Mouse (Mus musculus) left cerebral cortex, adult 2 months (tissue): Measurements from ENCODE around the gene Pappa. TPM values are rescaled to one million over a fixed set of nuclear protein-coding genes. Genes with fewer than 3 reads are reported as not detected.

ENCODE experiments used
- DNase-seq, 2 experiments: peaks; one replicate each; pipeline ENCODE4 v3.0.0; 2021 to 2022; ENCODE audit warnings: low spot score in 2 of 2, mixed read lengths in 1 of 2; ENCODE audit errors: extremely low spot score in 1 of 2
- H3K27ac ChIP-seq: fragments of 200-600 bp; 2 replicates; pipeline ENCODE4 v1.8.1; 2022
- H3K4me3 ChIP-seq: fragments of 200-600 bp; 2 replicates; pipeline ENCODE4 v1.8.1; 2022
- CTCF ChIP-seq: fragments of 200-600 bp; IDR thresholded peaks from 2 replicates; pipeline ENCODE4 v1.8.1; 2022; ENCODE audit warnings: antibody characterized with exemption, mild to moderate bottlenecking, moderate library complexity
- intact Hi-C: fragments of 180-260 bp; cut with DNase I; formaldehyde crosslinking; loops from one replicate; pipeline ENCODE4 v1.15.1; 2025
- total RNA-seq, 2 experiments: library from RNA; stranded (reverse); gene quantifications; 2 replicates each; pipeline ENCODE4 v1.2.3; 2021

Gene Pappa
- total RNA-seq, 2 experiments from 2014 or later: 0.47 to 0.61 TPM

DNA sequence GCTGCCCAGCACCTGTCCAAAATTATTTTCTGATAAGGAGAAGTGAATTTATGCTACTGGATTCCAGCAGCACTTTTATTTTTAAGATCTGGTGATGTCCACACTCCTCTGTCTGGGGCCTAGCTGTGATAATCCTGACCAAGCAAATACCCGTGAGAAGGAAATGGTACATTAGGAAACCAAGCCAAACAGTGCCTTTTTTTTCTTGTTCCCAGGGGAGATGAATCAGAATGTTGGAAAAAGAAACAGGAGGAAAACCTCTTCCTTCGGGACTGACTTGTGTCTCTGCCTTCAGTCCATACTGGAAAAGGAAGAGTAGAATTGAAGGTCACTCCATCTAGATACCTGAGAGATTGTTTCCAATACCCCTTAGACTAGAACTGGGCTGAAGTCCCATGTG is 63.3 kb downstream of the Pappa start:
- intact Hi-C loops: no loop called here
- Histone ChIP-seq H3K4me3 (no peak overlapping the region), H3K27ac (no peak overlapping the region)
- DNase-seq: no peak
- no peak for TF ChIP-seq CTCF

DNA sequence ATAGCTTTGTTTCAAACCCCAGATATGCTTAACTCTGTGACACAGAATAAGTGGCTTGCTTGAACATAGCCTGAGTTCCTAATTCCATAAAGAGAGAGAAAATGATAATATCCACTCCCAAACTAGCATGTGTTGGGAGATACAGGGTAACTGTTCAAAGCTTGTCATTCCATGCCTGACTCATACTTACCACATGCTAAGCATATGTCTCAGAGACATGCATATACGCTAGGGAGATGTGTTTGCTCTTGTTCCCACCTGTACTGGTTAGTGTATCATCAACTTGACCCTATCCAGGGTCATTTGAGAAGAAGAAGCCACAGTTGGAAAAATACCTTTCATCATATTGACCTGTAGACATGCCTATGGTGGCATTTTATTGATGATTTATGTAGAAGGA is 63.7 kb downstream of the Pappa start:
- intact Hi-C loops: no loop called here
- no peak for TF ChIP-seq CTCF
- Histone ChIP-seq H3K4me3 (no peak overlapping the region), H3K27ac (no peak overlapping the region)
- DNase-seq: no peak

DNA sequence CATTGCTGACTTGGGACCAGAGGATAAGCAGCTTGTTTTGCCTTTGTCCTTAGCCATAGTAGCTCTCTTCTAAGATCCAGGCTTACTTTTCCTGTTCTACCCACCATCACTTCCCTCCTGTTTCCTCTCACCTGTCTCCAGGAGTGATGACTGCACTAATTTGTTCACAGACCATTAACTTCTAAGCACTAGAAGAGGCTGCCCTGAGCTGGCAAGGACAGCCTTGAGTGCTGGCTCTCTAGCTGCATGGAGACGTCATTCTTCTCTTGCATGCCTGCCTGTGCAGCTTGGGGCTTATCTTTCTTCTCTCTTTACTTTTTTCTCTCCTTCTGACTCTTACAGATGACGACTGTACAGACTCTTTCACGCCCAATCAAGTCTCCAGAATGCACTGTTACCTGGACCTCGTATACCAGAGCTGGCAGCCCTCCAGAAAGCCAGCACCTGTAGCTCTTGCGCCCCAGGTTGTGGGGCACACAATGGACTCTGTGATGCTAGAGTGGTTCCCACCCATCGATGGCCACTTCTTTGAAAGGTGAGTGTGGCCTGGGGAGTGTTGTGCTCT is 65.0 kb downstream of the Pappa start:
- H3K4me3 ChIP-seq: no peak overlapping the region
- no peak for DNase-seq
- intact Hi-C loops: no loop called here
- TF ChIP-seq CTCF: no peak
- H3K27ac ChIP-seq: no peak overlapping the region

DNA sequence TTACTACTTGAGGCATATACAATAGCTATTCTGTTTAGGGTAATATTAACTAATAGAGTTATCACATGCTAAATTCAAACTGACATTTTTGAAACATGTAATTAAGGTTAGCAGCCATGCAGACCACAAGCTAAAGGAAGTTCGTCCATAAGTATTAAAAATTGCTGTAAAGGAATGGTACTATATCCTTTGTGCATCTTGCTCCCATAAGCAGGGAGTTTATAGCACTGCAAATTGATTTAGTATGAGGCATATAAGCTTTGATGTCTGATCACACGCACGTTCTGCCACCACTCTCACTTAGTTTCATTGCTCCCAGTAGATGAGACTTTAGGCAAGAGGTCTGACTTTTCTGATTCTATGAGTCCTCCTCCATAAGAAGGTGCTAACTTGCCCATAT is 68.8 kb downstream of the Pappa start:
- DNase-seq: no peak
- no peak for TF ChIP-seq CTCF
- no peak overlapping the region for H3K4me3 ChIP-seq
- no peak overlapping the region for H3K27ac ChIP-seq
- intact Hi-C loops: no loop called here

DNA sequence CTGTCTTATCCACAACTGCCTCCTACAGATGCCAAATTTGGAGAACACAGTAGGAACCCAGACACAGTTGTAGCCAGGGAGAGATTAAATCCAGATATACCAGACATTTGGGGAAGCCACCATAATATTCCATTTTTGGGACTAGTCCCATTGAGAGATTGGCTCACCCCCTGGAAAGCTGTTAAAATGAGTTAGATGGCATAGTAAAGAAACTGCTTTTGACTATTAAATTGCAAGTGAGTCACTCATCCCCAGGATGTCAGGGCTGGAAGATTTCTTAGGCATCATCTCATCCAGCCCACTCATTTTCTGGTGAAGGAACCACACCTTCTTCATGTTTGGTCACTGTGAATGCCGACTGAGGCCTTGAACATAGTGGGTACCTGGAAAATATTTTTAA is 72.0 kb downstream of the Pappa start:
- H3K4me3 ChIP-seq: no peak overlapping the region
- intact Hi-C loops: no loop called here
- no peak for TF ChIP-seq CTCF
- no peak overlapping the region for H3K27ac ChIP-seq
- DNase-seq: no peak

DNA sequence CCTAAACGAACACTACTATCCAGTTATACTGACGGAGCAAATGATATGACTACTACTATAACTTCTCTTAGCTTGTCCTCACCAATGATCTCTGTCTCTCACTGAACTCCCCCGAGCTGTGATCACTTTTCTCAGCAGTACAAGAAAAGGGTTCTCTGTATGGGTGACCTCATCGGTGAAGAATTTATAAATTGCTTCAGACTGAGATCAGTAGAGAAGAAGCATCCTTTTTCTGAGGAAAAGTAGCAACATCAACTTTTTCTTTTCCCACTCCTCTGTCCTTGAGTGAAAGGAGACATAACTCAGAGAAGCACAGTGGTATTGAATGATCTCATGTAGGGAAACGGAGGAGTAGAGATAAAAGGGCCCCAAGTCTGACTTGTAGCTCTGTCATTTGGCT is 79.7 kb downstream of the Pappa start:
- no peak overlapping the region for H3K4me3 ChIP-seq
- no peak for TF ChIP-seq CTCF
- H3K27ac ChIP-seq: no peak overlapping the region
- DNase-seq: no peak
- intact Hi-C loops: no loop called here

DNA sequence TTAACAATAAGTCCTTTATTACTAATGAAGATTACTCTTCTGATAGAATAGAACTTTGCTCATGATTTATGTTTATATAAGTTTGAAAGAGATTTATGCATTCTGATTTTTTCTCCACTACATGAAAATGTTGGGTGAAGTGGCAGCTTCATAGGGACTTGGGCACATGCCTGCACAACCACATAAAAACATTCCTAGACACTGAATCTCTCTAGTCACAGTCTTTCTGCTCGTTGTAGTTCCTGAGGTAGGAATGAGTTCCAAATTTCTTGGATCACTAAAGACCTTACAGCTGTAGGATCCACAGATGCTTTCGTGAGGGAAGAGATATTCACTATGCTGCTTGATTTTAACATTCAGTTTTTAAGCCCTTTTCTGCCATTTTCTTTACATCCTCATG is 81.5 kb downstream of the Pappa start:
- no peak for TF ChIP-seq CTCF
- intact Hi-C loops: no loop called here

DNA sequence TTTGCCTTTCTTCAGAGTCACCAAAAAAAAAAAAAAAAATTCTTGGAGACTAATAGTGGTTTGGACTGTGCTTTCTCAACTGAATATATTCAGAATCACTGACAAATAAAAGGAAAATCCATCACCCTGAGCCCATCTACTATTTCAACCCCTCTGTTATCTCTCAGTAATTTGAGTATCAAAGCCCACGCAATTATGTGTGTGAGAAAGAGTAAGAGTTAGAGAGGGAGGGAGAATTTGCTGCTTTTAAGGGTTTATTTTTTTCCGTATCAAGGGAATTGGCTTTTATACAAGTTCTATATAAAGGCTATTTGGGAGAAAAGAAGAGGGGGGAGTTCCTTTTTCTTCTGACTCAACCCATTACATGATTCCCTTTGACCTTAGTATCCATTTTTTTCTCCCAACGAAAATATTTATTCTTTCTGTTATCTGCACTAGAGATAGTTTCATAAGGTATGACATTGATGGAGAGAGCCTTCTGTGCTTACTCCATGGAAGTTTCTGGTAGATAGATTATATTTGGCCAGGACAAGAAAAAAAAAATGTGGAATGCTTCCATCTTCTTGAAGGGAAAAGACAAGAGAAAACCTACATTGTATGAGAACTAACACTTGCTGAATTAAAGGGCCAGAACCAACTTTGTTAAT is 85.5 kb downstream of the Pappa start:
- no peak for TF ChIP-seq CTCF
- DNase-seq: no peak

More for the DNA sequence above, 81.5 kb downstream of the Pappa start:
- H3K27ac ChIP-seq: no peak overlapping the region
- no peak overlapping the region for H3K4me3 ChIP-seq
- DNase-seq: no peak

DNA sequence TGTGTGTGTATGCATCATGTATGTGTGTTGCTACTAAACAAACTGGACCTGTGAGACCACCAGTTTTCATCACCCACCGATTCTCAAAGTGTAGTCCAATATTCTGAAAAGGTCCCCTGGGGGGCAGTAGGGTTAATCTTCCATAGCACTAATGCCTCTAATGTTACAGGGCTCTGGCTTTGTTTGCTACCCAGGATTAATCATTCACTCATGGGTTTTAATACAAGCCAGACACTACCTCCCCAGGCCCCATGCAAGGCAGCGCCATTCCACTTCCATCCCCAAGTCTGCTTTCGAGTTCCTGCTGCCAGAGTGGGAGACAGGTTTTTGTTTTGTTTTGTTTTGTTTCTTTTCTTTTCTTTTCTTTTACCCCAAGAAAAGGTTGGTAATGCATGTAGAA is 92.7 kb downstream of the Pappa start:
- no peak for DNase-seq
- TF ChIP-seq CTCF: no peak
- intact Hi-C loops: no loop called here
- H3K4me3 ChIP-seq: no peak overlapping the region
- no peak overlapping the region for H3K27ac ChIP-seq

More for the DNA sequence above, 85.5 kb downstream of the Pappa start:
- intact Hi-C loops: no loop called here
- Histone ChIP-seq H3K4me3 (no peak overlapping the region), H3K27ac (no peak overlapping the region)

DNA sequence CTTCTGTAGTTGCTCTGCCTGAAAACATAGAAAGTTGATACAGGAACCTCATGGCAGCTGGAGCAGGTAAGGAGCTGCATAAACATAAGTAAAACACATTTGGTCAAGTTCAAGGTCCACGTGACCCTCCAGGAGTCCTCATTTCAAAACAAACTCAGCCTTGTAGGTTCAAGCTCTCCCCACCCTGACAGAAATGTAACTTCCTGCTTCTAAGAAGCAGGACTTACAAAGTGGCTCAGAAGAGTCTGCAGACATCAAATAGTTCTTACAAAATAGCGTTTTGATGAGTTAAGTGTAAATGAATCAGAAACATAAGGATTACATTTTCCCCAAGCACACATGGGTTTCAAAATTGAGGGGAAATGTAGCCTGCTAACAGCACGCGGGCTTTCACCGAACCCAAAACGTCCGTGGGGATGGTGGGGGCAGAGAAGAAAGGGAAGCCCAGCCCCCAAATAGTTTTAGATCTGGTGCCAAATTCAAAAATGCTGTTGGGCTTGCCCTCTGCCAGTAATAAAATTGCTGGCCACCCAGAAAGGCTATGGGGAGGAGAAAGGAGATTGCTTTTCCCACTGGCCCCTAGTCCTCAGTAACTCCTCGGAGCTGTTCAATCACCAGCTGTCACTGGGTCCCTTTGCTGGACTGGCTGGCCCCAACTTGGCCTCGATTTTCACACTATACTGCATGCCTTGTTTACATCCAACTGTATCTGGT is 93.8 kb downstream of the Pappa start:
- intact Hi-C loops: no loop called here
- H3K27ac ChIP-seq: no peak overlapping the region
- no peak overlapping the region for H3K4me3 ChIP-seq
- no peak for DNase-seq
- no peak for TF ChIP-seq CTCF

DNA sequence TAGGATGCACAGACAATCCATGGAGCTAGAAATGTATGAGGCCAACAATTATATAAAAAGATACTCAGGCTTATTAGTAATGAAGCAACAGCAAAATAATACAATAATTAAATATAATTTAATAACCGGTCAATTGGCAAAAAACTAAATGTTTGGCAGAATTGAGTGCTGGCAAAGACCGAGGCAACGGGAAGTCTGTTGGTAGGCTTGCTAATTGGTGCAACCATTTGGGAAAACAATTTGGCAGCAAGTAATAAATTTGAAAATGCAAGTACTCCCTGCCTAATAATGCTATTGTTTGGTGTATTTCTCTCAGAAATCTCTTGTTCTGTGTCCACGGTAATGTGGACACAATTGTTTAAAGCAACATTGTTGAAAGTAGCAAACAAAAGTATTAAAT is 99.9 kb downstream of the Pappa start:
- intact Hi-C loops: no loop called here
- DNase-seq: no peak
- Histone ChIP-seq H3K27ac (no peak overlapping the region), H3K4me3 (no peak overlapping the region)
- no peak for TF ChIP-seq CTCF

DNA sequence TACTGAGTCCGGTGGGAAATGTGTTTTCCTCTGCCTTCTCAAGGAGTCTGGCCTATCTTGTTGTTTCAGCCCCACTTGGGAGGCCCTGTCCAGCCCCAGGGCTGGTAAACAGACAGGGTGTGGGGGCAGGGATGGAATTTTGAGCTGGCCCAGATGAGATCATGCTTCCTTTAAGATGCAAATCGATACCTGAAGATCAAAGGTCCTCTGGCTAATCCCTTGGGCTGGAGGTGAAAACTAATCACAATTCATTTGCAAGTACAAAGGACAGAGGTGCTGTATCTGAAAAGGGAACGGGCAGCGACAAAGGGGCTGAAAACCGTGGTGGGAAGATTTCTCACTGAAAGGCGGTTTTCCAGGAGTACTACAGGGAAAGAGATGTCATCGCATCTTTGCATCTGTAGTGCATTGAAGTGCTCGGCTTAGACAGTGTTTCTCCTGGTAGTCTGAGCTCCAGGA is 114.6 kb downstream of the Pappa start:
- no peak for DNase-seq
- Histone ChIP-seq H3K4me3 (no peak overlapping the region), H3K27ac (no peak overlapping the region)
- no peak for TF ChIP-seq CTCF
- intact Hi-C loops: no loop called here
